Mouse (Mus musculus): Measurements from ENCODE around the gene Gm10337. TPM values are rescaled to one million over a fixed set of nuclear protein-coding genes. Genes with fewer than 3 reads are reported as not detected.

The Gm10337 gene
- polyA plus RNA-seq, 1 experiment from 2014 or later, result not detected

GRCm38 (mm10) chr15:102470605-102471294 is 32.8 kb upstream of the Gm10337 start:
- Histone ChIP-seq H3K4me3 (peak overlapping the region; percentile 90), H3K36me3 (peaks cover 33% of the 10 kb centered on the region), H3K27ac (peak overlapping the region; percentile 99), H3K27me3 (ENCODE audit: insufficient read depth, poor library complexity, severe bottlenecking) (no peaks in the 10 kb centered on the region), H3K9me3 (no peaks in the 10 kb centered on the region), H3K4me1 (0 out of 2 replicates have a peak, but pooled peaks cover 3% of the 10 kb centered on the region)
- under 1% methylated on average over 43 of the region's 67 CpGs for WGBS
- DNase-seq (ENCODE audit: low spot score), result peak; percentile 92

- DNase-seq (ENCODE audit: low spot score), result no peak
- WGBS, result 0% methylated on average over 10 of the region's 10 CpGs
- H3K27me3 ChIP-seq (ENCODE audit: insufficient read depth, poor library complexity, severe bottlenecking), result no peaks in the 10 kb centered on the region
- peaks cover 38% of the 10 kb centered on the region for H3K36me3 ChIP-seq
- no peaks in the 10 kb centered on the region for H3K9me3 ChIP-seq
- H3K4me3 ChIP-seq, result peak overlapping the region; percentile 90
- 0 out of 2 replicates have a peak, but pooled peaks cover 3% of the 10 kb centered on the region for H3K4me1 ChIP-seq
- peak overlapping the region; percentile 99 for H3K27ac ChIP-seq
Observed at GRCm38 (mm10) chr15:102471295-102471645, 32.3 kb upstream of the Gm10337 start.

GRCm38 (mm10) chr15:102471727-102472126 is 31.8 kb upstream of the Gm10337 start:
- 0 out of 2 replicates have a peak, but pooled peaks cover 3% of the 10 kb centered on the region for H3K4me1 ChIP-seq
- peak overlapping the region; percentile 90 for H3K4me3 ChIP-seq
- H3K27ac ChIP-seq, result no peak overlapping the region
- no peaks in the 10 kb centered on the region for H3K9me3 ChIP-seq
- DNase-seq (ENCODE audit: low spot score), result peak; percentile 7
- H3K36me3 ChIP-seq, result peaks cover 43% of the 10 kb centered on the region
- no peaks in the 10 kb centered on the region for H3K27me3 ChIP-seq (ENCODE audit: insufficient read depth, poor library complexity, severe bottlenecking)

- Histone ChIP-seq H3K27me3 (ENCODE audit: insufficient read depth, poor library complexity, severe bottlenecking) (no peaks in the 10 kb centered on the region), H3K4me3 (peak overlapping the region; percentile 12; the same call in 1 of the 2 replicates), H3K36me3 (peaks cover 56% of the 10 kb centered on the region), H3K4me1 (0 out of 2 replicates have a peak, but pooled peaks cover 3% of the 10 kb centered on the region), H3K27ac (no peak overlapping the region), H3K9me3 (no peaks in the 10 kb centered on the region)
- 74% methylated on average over 2 of the region's 2 CpGs for WGBS
- no peak for DNase-seq (ENCODE audit: low spot score)
Observed at GRCm38 (mm10) chr15:102473246-102473645, 30.3 kb upstream of the Gm10337 start.

- H3K4me1 ChIP-seq, result 0 out of 2 replicates have a peak, but pooled peaks cover 3% of the 10 kb centered on the region
- H3K27ac ChIP-seq, result no peak overlapping the region
- WGBS, result 87% methylated on average over 2 of the region's 2 CpGs
- no peak for DNase-seq (ENCODE audit: low spot score)
- no peaks in the 10 kb centered on the region for H3K27me3 ChIP-seq (ENCODE audit: insufficient read depth, poor library complexity, severe bottlenecking)
- no peak overlapping the region for H3K4me3 ChIP-seq
- peaks cover 61% of the 10 kb centered on the region for H3K36me3 ChIP-seq
- no peaks in the 10 kb centered on the region for H3K9me3 ChIP-seq
Observed at GRCm38 (mm10) chr15:102474520-102474919, 29.0 kb upstream of the Gm10337 start.

- H3K27ac ChIP-seq, result no peak overlapping the region
Observed at GRCm38 (mm10) chr15:102483136-102483535, 20.4 kb upstream of the Gm10337 start.

GRCm38 (mm10) chr15:102485853-102486252 is 17.7 kb upstream of the Gm10337 start:
- no peak overlapping the region for H3K4me3 ChIP-seq
- H3K9me3 ChIP-seq, result no peaks in the 10 kb centered on the region
- WGBS, result 88% methylated on average over 12 of the region's 12 CpGs
- DNase-seq (ENCODE audit: low spot score), result no peak
- H3K4me1 ChIP-seq, result peaks cover 14% of the 10 kb centered on the region; the same call in 1 of the 2 replicates
- peaks cover 99% of the 10 kb centered on the region for H3K36me3 ChIP-seq
- H3K27ac ChIP-seq, result no peak overlapping the region
- H3K27me3 ChIP-seq (ENCODE audit: insufficient read depth, poor library complexity, severe bottlenecking), result no peaks in the 10 kb centered on the region

More at GRCm38 (mm10) chr15:102483136-102483535, 20.4 kb upstream of the Gm10337 start:
- Histone ChIP-seq H3K27me3 (ENCODE audit: insufficient read depth, poor library complexity, severe bottlenecking) (no peaks in the 10 kb centered on the region), H3K4me3 (no peak overlapping the region), H3K4me1 (peaks cover 14% of the 10 kb centered on the region; the same call in 1 of the 2 replicates), H3K36me3 (peaks cover 96% of the 10 kb centered on the region), H3K9me3 (no peaks in the 10 kb centered on the region)
- 58% methylated on average over 3 of the region's 3 CpGs for WGBS
- no peak for DNase-seq (ENCODE audit: low spot score)

GRCm38 (mm10) chr15:102487664-102488063 is 15.9 kb upstream of the Gm10337 start:
- Histone ChIP-seq H3K4me1 (peaks cover 11% of the 10 kb centered on the region; the same call in 1 of the 2 replicates), H3K27me3 (ENCODE audit: insufficient read depth, poor library complexity, severe bottlenecking) (no peaks in the 10 kb centered on the region), H3K36me3 (peaks cover 100% of the 10 kb centered on the region), H3K9me3 (no peaks in the 10 kb centered on the region), H3K27ac (no peak overlapping the region), H3K4me3 (no peak overlapping the region)
- DNase-seq (ENCODE audit: low spot score), result no peak
- WGBS, result 79% methylated on average over 1 of the region's 1 CpGs

GRCm38 (mm10) chr15:102498322-102498721 is 5.2 kb upstream of the Gm10337 start:
- Histone ChIP-seq H3K27me3 (ENCODE audit: insufficient read depth, poor library complexity, severe bottlenecking) (no peaks in the 10 kb centered on the region), H3K4me1 (0 out of 2 replicates have a peak, but pooled peaks cover 5% of the 10 kb centered on the region), H3K36me3 (peaks cover 97% of the 10 kb centered on the region), H3K27ac (no peak overlapping the region), H3K9me3 (no peaks in the 10 kb centered on the region), H3K4me3 (no peak overlapping the region)
- DNase-seq (ENCODE audit: low spot score), result no peak
- WGBS, result 93% methylated on average over 3 of the region's 3 CpGs

GRCm38 (mm10) chr15:102499370-102499769 is 4.2 kb upstream of the Gm10337 start:
- Histone ChIP-seq H3K27ac (no peak overlapping the region), H3K9me3 (no peaks in the 10 kb centered on the region), H3K36me3 (peaks cover 97% of the 10 kb centered on the region), H3K4me3 (no peak overlapping the region), H3K27me3 (ENCODE audit: insufficient read depth, poor library complexity, severe bottlenecking) (no peaks in the 10 kb centered on the region), H3K4me1 (0 out of 2 replicates have a peak, but pooled peaks cover 5% of the 10 kb centered on the region)
- 82% methylated on average over 3 of the region's 3 CpGs for WGBS
- DNase-seq (ENCODE audit: low spot score), result no peak

GRCm38 (mm10) chr15:102499851-102500250 is 3.7 kb upstream of the Gm10337 start:
- WGBS, result 92% methylated on average over 6 of the region's 6 CpGs
- Histone ChIP-seq H3K27me3 (ENCODE audit: insufficient read depth, poor library complexity, severe bottlenecking) (no peaks in the 10 kb centered on the region), H3K36me3 (peaks cover 97% of the 10 kb centered on the region), H3K9me3 (no peaks in the 10 kb centered on the region), H3K27ac (no peak overlapping the region), H3K4me1 (0 out of 2 replicates have a peak, but pooled peaks cover 5% of the 10 kb centered on the region), H3K4me3 (no peak overlapping the region)
- DNase-seq (ENCODE audit: low spot score), result no peak

- DNase-seq (ENCODE audit: low spot score), result no peak
- 0 out of 2 replicates have a peak, but pooled peaks cover 9% of the 10 kb centered on the region for H3K4me1 ChIP-seq
- H3K9me3 ChIP-seq, result no peaks in the 10 kb centered on the region
- 86% methylated on average over 5 of the region's 5 CpGs for WGBS
- H3K27ac ChIP-seq, result no peak overlapping the region
- H3K27me3 ChIP-seq (ENCODE audit: insufficient read depth, poor library complexity, severe bottlenecking), result no peaks in the 10 kb centered on the region
- no peak overlapping the region for H3K4me3 ChIP-seq
- peaks cover 97% of the 10 kb centered on the region for H3K36me3 ChIP-seq
Observed at GRCm38 (mm10) chr15:102500479-102500878, 3.0 kb upstream of the Gm10337 start.

GRCm38 (mm10) chr15:102501084-102501814 is 2.3 kb upstream of the Gm10337 start:
- H3K4me3 ChIP-seq, result no peak overlapping the region
- H3K27me3 ChIP-seq (ENCODE audit: insufficient read depth, poor library complexity, severe bottlenecking), result no peaks in the 10 kb centered on the region
- no peaks in the 10 kb centered on the region for H3K9me3 ChIP-seq
- H3K27ac ChIP-seq, result no peak overlapping the region
- peaks cover 93% of the 10 kb centered on the region for H3K36me3 ChIP-seq
- 0 out of 2 replicates have a peak, but pooled peaks cover 9% of the 10 kb centered on the region for H3K4me1 ChIP-seq
- no peak for DNase-seq (ENCODE audit: low spot score)
- 90% methylated on average over 19 of the region's 19 CpGs for WGBS
